Mouse (Mus musculus): ENCODE data around the gene Tubb2a.

DNA sequence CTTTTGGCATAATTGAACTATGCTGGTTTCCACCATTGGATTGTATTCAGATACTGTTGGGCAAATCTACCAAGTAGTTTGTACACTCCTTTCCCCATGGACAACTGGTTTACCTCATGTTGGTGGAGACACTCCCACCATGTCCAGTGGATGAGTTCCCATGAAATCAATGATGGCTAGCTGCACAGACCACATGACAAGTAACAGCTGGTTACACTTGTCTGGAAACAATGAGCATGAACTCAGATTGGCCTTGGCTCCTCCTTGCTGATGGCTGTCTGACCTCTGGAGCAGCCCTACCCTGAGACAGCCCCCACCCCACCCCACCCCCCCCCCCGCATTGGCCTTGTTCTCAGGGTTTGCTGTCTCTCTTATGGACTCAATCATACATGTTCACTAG is 20.6 kb downstream of the Tubb2a start:
- no peak for TF ChIP-seq MAX (IDR thresholded peaks at IDR 0.05)
- TF ChIP-seq CEBPB (IDR thresholded peaks at IDR 0.05; ENCODE audit: low read depth), result no peak

Measured in C2C12 (cell line).